Mouse (Mus musculus) kidney, embryonic 15.5 days (tissue): ENCODE data around the gene Btaf1. TPM values are rescaled to one million over a fixed set of nuclear protein-coding genes. Genes with fewer than 3 reads are reported as not detected.

Experiments
- ATAC-seq: fragments of 200-750 bp; cut with Nextera tagmentation; replicated peaks from 2 replicates; pipeline ENCODE4 v1.8.0; 2017; ENCODE audit warnings: moderate TSS enrichment; ENCODE audit not compliant: low FRiP score
- H3K27ac ChIP-seq: fragments of 300-500 bp; sonication (generic); 2 replicates; pipeline ENCODE4 v1.5.1; 2015; ENCODE audit warnings: mild to moderate bottlenecking, inconsistent platforms
- H3K27me3 ChIP-seq: fragments of 300-500 bp; sonication (generic); 2 replicates; pipeline ENCODE4 v1.6.1; 2015; ENCODE audit warnings: inconsistent platforms
- H3K36me3 ChIP-seq: fragments of 300-500 bp; sonication (generic); 2 replicates; pipeline ENCODE4 v1.6.1; 2015; ENCODE audit warnings: inconsistent platforms
- H3K4me1 ChIP-seq: fragments of 300-500 bp; sonication (generic); 2 replicates; pipeline ENCODE4 v1.6.1; 2015; ENCODE audit warnings: inconsistent platforms
- H3K4me2 ChIP-seq: fragments of 300-500 bp; sonication (generic); 2 replicates; pipeline ENCODE4 v1.6.1; 2015; ENCODE audit warnings: moderate library complexity, mild to moderate bottlenecking, inconsistent platforms
- H3K4me3 ChIP-seq: fragments of 300-500 bp; sonication (generic); replicated peaks from 2 replicates; pipeline ENCODE4 v1.5.1; 2015; ENCODE audit warnings: mild to moderate bottlenecking, inconsistent platforms
- H3K9ac ChIP-seq: fragments of 300-500 bp; sonication (generic); 2 replicates; pipeline ENCODE4 v1.6.1; 2015; ENCODE audit warnings: mild to moderate bottlenecking, inconsistent platforms
- H3K9me3 ChIP-seq: fragments of 300-500 bp; sonication (generic); replicated peaks from 2 replicates; pipeline ENCODE4 v1.6.1; 2016; ENCODE audit warnings: inconsistent platforms
- WGBS: fragments of 180-500 bp; shearing (Covaris S2); methylation state at CpG from one replicate; pipeline ENCODE4 v1.1.7; 2015; ENCODE audit warnings: mixed read lengths; 5-methylcytosine and 5-hydroxymethylcytosine counted together
- polyA plus RNA-seq: library from polyadenylated mRNA; unstranded; fragments of >200 nt; fragmentation: Nextera tagmentation; extraction: Ambion mirVana; gene quantifications from 2 replicates; pipeline ENCODE4 v1.2.1, GENCODE M21; 2015

Gene Btaf1
- polyA plus RNA-seq, 1 experiment from 2014 or later = 11.0 TPM

DNA sequence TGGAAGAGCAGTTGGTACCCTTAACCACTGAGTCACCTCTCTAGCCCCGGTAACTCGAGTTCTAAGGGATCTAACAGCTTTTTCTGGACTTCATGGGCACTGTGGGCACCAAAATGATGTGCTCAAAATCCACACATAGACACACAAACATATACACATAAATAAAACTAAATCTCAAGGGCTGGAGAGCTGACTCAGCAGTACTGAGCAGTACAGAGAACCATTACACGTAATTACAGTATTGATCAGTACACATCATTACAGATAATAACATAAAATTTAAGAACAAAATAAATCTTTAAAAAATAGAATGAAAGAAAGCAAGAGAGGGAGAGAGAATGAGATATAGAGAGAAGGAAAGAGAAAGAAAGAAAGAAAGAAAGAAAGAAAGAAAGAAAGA is 16.7 kb upstream of the Btaf1 start:
- ATAC-seq = no peak
- Histone ChIP-seq H3K4me1 (peaks cover 5% of the 10 kb centered on the region; the same call in 1 of the 2 replicates), H3K9ac (no peak overlapping the region), H3K4me2 (no peak overlapping the region), H3K36me3 (no peaks in the 10 kb centered on the region), H3K27ac (no peak overlapping the region), H3K9me3 (no peaks in the 10 kb centered on the region), H3K27me3 (no peaks in the 10 kb centered on the region), H3K4me3 (no peak overlapping the region)
- WGBS = 80% methylated on average over 3 of the region's 3 CpGs

DNA sequence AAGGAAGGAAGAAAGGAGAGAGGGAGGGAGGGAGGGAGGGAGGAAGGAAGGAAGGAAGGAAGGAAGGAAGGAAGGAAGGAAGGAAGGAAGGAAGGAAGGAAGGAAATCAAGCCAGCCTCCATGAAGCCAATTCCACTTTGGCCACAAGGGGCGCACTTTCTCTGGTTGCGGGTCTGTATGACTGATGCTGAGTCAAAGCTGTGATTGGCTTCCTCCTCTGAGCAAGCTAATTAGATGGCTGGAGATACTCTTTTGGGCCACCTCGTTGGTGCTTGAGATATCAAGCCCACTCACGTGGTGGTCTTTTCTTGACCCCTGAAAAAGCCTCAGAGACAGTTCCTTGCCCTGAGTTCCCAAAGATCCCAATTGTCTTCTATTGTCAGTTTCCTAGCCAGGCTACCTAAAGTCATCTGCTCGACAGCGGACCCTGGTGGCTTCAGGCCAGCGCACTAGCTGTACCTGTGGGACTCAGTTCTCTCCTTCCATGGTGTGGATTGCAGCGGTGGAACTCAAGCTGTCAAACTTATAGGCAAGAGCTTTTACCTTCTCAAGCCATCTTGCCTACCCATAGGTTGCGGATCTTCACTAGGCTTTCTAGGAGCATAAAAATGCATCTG is 16.1 kb upstream of the Btaf1 start:
- Histone ChIP-seq H3K4me3 (no peak overlapping the region), H3K27ac (no peak overlapping the region), H3K9me3 (no peaks in the 10 kb centered on the region), H3K9ac (no peak overlapping the region), H3K4me2 (no peak overlapping the region), H3K4me1 (peaks cover 1% of the 10 kb centered on the region; the same call in 1 of the 2 replicates), H3K36me3 (no peaks in the 10 kb centered on the region), H3K27me3 (no peaks in the 10 kb centered on the region)
- ATAC-seq = no peak
- 33% methylated on average over 9 of the region's 9 CpGs for WGBS

DNA sequence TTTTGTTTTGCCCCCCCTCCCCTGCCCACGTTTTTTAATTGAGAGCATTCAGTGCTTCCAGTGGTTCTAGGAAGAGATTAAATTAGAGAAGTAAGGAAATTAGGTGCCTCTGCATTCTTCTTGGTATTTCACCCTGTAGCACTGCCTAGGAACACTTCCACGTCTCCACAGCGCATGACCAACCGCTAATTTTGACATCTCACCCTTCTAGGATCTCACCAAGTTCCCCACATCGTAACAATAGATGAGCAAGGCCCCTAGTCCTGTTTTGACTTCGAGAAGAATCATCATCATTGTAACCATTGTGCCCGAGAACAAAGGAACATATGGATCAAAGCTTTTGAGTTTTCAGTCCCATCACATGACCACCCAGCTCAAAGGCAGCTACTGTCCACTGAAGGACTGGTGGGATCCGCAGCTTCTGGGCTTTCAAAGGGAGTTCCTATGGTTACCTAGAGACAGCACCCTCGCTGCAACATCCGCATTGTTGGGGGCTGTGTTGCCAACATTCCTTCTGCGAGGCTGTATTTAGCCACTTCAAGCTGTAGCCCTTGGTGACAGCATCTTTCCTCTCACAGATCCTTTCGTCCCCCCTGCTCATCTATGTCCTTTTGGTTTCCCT is 15.3 kb upstream of the Btaf1 start:
- Histone ChIP-seq H3K4me3 (no peak overlapping the region), H3K4me2 (no peak overlapping the region), H3K9ac (no peak overlapping the region), H3K4me1 (no peaks in the 10 kb centered on the region), H3K9me3 (no peaks in the 10 kb centered on the region), H3K27ac (no peak overlapping the region), H3K36me3 (no peaks in the 10 kb centered on the region), H3K27me3 (no peaks in the 10 kb centered on the region)
- 39% methylated on average over 12 of the region's 12 CpGs for WGBS
- ATAC-seq = no peak

DNA sequence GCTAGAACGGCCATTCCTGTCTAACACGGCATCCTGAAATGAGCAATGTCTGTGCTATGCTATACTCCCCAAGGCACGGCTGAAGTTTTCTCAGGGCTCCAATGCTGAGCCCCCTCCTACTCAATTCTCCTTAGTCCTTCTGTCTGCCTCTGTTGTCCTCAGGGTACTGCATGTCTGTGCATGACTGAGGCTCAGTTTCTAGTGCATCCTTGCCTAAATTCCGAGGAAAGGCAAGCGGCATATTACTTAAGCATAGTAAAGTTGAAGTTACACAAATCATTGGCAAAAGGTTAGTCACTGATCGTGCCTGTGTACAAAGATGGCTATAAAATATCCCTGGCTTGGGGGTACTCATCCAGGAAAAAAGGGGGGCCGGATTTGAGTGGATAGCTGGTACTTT is 12.8 kb upstream of the Btaf1 start:
- H3K4me3 ChIP-seq = no peak overlapping the region
- H3K27ac ChIP-seq = no peak overlapping the region
- no peaks in the 10 kb centered on the region for H3K36me3 ChIP-seq
- no peaks in the 10 kb centered on the region for H3K27me3 ChIP-seq
- H3K4me1 ChIP-seq = peaks cover under 1% of the 10 kb centered on the region; the same call in 1 of the 2 replicates
- WGBS = 60% methylated on average over 7 of the region's 7 CpGs
- ATAC-seq = no peak
- no peak overlapping the region for H3K9ac ChIP-seq
- no peaks in the 10 kb centered on the region for H3K9me3 ChIP-seq
- no peak overlapping the region for H3K4me2 ChIP-seq

DNA sequence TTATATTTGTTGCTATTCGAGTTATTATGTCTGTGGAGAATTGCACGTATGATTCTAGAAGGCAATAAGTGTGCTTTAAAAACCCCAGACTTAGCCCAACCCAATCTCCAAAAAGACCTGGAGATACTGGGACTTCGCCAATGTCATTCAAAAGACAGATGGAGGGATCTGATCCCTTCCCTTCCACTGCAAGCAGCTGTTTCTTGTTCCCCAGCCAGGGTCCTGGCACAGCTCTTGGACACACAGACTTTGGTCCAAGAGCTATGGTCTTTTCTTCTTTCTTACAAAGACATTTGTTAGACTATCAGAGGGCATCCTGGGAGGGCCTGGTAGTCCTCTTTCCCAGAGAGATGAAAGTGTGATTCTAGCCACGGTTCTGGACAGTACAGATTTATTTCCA is 9.7 kb upstream of the Btaf1 start:
- H3K4me2 ChIP-seq = no peak overlapping the region
- no peak for ATAC-seq
- H3K4me3 ChIP-seq = no peak overlapping the region
- no peaks in the 10 kb centered on the region for H3K9me3 ChIP-seq
- H3K27me3 ChIP-seq = no peaks in the 10 kb centered on the region
- H3K4me1 ChIP-seq = peaks cover 9% of the 10 kb centered on the region
- no peak overlapping the region for H3K27ac ChIP-seq
- WGBS = 84% methylated on average over 4 of the region's 4 CpGs
- H3K9ac ChIP-seq = no peak overlapping the region
- no peaks in the 10 kb centered on the region for H3K36me3 ChIP-seq

DNA sequence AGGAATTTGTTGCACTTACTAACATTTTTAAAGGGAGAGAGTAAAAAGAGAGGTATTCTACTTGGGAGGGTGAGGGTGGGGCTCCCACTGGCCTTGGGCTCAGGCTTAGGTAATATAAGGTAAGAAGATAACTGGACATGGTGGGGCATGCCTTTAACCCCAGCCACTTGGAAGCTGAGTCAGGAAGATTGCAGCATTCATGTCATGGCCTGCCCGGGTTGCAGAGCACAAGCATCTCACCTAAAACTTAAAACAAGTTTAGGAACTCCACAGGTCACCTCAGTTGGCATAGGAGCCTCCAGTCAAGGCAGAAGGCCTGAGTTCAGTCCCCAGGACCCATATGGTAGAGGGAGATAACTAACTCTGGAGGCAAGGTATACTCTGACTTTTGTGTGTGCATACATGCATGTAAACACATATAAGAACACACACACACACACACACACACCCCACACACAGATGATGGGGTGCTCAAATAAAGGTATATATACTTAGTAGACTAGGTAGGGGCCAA is 8.9 kb upstream of the Btaf1 start:
- peaks cover 9% of the 10 kb centered on the region for H3K4me1 ChIP-seq
- no peaks in the 10 kb centered on the region for H3K9me3 ChIP-seq
- no peak overlapping the region for H3K27ac ChIP-seq
- ATAC-seq = no peak
- H3K27me3 ChIP-seq = no peaks in the 10 kb centered on the region
- 96% methylated on average over 1 of the region's 1 CpGs for WGBS
- no peaks in the 10 kb centered on the region for H3K36me3 ChIP-seq
- H3K9ac ChIP-seq = no peak overlapping the region
- H3K4me2 ChIP-seq = no peak overlapping the region
- H3K4me3 ChIP-seq = no peak overlapping the region

DNA sequence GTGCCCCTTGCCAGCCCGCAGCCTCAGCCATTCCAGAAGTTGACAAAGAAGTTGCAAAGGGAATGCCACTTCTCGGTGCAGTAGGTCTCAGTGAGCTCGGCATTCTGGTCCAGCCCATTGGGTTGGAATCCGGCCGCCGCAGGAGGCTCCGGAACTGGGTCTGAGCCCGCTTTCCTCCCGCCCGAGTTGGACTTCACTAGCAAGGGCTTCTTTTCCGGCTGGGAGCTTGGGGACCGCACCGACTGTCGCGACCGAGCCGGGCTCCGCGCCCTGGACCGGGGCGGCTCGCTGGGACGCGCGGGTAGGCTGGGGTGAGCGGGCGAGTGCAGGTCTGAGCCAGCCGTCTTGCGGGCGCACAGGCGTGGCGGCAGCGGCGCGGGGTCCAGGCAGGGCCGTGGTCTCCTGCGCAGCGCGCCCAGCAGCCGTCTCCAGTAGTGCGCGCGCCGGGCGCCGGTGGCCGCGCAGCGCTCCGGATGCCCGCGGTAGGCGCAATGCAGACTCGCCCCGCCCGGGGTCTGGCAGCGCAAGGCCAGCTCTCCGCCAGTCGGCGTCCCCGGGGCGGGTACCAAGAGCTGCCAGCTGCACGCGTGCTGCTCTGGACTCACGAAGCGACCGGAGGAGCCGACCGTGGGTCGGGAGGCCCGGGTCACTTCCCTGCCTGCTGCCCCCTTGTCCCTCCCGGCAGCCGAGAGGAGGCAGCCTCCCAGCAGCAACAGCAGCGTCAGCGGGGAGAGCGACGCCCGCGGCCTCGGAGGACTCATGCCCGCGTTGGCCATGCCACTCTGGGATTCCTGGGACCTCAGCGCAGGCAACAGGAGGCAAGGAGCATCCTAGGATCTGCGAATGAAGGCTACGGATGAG is 7.2 kb upstream of the Btaf1 start:
- under 1% methylated on average over 77 of the region's 85 CpGs for WGBS
- Histone ChIP-seq H3K4me3 (peak overlapping the region; percentile 76), H3K27me3 (no peaks in the 10 kb centered on the region), H3K9me3 (no peaks in the 10 kb centered on the region), H3K36me3 (no peaks in the 10 kb centered on the region), H3K4me2 (peak overlapping the region; percentile 80), H3K9ac (peak overlapping the region; percentile 93), H3K27ac (peak overlapping the region; percentile 95), H3K4me1 (peaks cover 9% of the 10 kb centered on the region)
- peak; percentile 94 for ATAC-seq

DNA sequence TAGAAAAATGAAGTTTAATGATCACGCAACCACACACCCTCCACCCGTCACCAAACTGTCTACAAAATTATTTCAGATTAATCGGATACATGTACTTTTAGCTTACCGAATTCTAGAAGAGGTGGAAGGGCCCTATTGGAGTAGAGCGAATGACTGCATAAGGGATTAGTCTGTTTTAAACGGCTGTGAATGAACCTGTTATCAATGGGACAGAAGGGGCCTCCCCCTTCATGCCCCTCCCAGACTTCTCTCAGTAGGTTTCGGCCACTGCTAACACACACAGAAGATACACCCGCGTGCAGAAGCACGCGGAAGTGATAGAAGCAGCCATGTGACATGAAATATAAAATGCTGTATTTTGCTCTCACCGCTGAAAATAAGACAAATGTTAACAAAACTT is 6.4 kb upstream of the Btaf1 start, which contains the start of gene Fgfbp3:
Gene Fgfbp3, minus strand, starts transcription at position 150 of the 400 bp plus-strand sequence.
- H3K9me3 ChIP-seq = no peaks in the 10 kb centered on the region

DNA sequence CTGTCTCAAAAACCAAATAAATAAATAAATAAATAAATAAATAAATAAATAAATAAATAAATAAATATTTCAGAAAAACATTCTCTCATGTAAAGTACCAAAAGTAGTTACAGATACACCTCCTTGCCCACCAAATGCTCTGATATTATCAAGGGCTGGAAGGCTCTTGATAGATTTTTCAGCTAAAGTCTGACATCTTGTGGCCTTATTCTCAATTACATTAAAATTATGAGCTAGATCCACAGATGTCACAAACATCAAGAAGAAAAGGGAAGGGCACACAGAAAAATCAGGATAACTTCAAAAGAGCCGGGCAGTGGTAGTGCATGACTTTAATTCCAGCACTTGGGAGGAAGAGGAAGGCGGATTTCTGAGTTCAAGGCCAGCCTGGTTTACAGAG is 3.9 kb upstream of the Btaf1 start:
- ATAC-seq = no peak
- WGBS = 28% methylated on average over 2 of the region's 2 CpGs

More for the DNA sequence above, 6.4 kb upstream of the Btaf1 start, which contains the start of gene Fgfbp3:
- Histone ChIP-seq H3K36me3 (no peaks in the 10 kb centered on the region), H3K9ac (peak within 1 kb of the TSS; percentile 93), H3K4me3 (peak within 1 kb of the TSS; percentile 76), H3K4me2 (peak within 1 kb of the TSS; percentile 80), H3K4me1 (peaks cover 9% of the 10 kb centered on the region), H3K27ac (peak within 1 kb of the TSS; percentile 95), H3K27me3 (no peaks in the 10 kb centered on the region)
- no peak for ATAC-seq
- 10% methylated on average over 12 of the region's 12 CpGs for WGBS

DNA sequence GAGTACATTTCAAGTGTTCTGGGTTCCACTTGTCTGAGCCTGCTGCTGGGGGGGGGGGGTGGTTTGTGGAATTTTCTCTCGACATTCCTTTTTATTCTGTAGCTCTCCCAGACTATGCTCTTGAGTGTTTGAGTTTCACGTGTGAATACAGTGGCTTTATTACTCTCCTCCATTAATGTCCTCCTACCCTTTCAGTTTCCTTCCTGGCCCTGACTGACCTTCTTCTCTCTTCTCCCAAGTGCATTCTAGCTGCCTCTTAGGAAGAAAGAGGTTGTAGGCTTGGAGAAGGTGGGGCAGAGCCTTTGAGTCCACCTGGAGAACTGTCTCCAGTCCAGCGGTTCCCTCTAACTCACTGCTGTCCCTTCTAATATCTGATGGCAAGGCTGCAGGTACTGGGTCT is 2.9 kb upstream of the Btaf1 start:
- no peak overlapping the region for H3K9ac ChIP-seq
- H3K4me3 ChIP-seq = no peak overlapping the region
- H3K9me3 ChIP-seq = no peaks in the 10 kb centered on the region
- WGBS = 69% methylated on average over 3 of the region's 3 CpGs
- no peaks in the 10 kb centered on the region for H3K36me3 ChIP-seq
- ATAC-seq = no peak
- H3K4me1 ChIP-seq = peaks cover 25% of the 10 kb centered on the region
- H3K27ac ChIP-seq = no peak overlapping the region
- no peaks in the 10 kb centered on the region for H3K27me3 ChIP-seq
- H3K4me2 ChIP-seq = no peak overlapping the region

More for the DNA sequence above, 3.9 kb upstream of the Btaf1 start:
- Histone ChIP-seq H3K27me3 (no peaks in the 10 kb centered on the region), H3K9ac (no peak overlapping the region), H3K27ac (no peak overlapping the region), H3K4me3 (no peak overlapping the region), H3K4me2 (no peak overlapping the region), H3K9me3 (no peaks in the 10 kb centered on the region), H3K36me3 (no peaks in the 10 kb centered on the region), H3K4me1 (peaks cover 19% of the 10 kb centered on the region)

DNA sequence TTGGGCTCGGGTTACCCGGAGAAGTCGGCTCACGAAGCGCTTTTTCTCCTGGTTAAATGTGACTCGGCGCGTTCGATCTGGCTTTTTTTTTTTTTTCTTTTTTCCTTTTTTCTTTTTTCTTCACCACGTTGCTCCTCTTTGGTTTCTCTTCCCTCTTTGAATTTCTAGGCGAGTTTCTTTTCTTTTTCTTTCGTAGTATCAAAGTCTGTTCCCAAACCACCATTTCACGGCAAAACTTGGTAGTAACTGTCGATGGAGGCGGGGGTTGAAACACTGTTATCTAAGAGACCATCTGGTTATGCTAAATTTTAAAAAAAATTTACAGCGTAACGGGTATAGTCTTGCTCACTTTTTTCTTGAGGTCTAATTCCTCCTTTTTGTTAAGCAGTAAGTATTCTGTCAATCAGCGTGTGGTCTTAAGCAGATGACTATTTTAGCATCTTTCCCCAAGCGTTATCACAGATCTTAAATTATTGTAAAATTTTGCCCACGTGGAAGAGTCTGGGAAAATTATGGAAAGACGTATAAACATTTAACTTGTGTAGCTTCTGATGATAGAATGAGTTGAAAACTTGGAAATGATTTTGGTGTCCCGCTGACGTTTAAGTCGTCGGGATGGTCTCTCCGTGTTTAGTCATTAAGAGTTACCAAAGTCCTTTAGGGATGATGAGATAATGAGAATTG is 816 bp downstream of the Btaf1 start:
- Histone ChIP-seq H3K27me3 (no peaks in the 10 kb centered on the region), H3K4me2 (peak overlapping the region; percentile 70), H3K4me3 (peak overlapping the region; percentile 98), H3K9ac (peak overlapping the region; percentile 95), H3K27ac (peak overlapping the region; percentile 96), H3K9me3 (no peaks in the 10 kb centered on the region), H3K4me1 (peaks cover 16% of the 10 kb centered on the region), H3K36me3 (no peaks in the 10 kb centered on the region)
- 2% methylated on average over 26 of the region's 26 CpGs for WGBS
- ATAC-seq = no peak
